Mouse (Mus musculus): ENCODE measurements around the gene Sult2b1.

- TF ChIP-seq CTCF (IDR thresholded peaks at IDR 0.05) (no peak), EP300 (IDR thresholded peaks at IDR 0.05) (no peak)
Observed at GRCm38 (mm10) chr7:45716952-45717917, 67.2 kb downstream of the Sult2b1 start.
